Mouse (Mus musculus) gastrocnemius, postnatal 36 days (tissue): ENCODE data around the gene Sdccag8. TPM values are rescaled to one million over a fixed set of nuclear protein-coding genes. Genes with fewer than 3 reads are reported as not detected.
"Not testable (repeated sequence)": the region's sequence is repeated elsewhere in the genome, so short reads cannot be mapped to it uniquely, and the experiment has no call there.

Source experiments
- DNase-seq, 2 experiments: peaks; one replicate each; pipeline ENCODE4 v3.0.0; 2022
- intact Hi-C: fragments of 180-260 bp; cut with DNase I; formaldehyde crosslinking; loops from one replicate; pipeline ENCODE4 v1.15.1; 2025
- total RNA-seq, 2 experiments: library from RNA; stranded (reverse); gene quantifications; 2 replicates each; pipeline ENCODE4 v1.2.3; 2021

Sdccag8 gene
- total RNA-seq, 2 experiments from 2014 or later = 3.0 to 5.7 TPM

- no peak for DNase-seq
- intact Hi-C loops = no loop called here
These were observed 119.7 kb downstream of the Sdccag8 start for GRCm38 (mm10) chr1:176934043-176934762.

DNA sequence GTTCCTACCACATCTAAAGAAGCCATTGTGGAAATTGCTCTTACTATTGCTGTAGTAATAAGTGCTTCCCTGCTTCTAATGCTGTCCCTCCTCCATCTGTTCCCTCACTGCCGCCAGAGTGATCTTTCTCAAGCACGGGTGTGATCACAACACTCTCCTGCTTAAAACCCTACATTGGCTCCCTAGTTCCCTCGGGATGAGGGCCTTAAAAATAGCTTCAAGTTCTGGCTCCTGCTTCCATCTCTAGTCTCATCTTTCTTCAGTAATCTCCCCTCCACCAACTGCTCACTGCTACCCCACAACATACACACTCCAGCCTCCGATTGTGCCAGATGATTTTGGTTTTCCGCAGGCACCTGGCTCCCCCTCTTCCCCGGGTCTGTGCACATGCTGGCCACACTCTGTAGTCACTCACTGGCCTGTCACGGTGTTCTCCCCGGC lies 125.5 kb downstream of the Sdccag8 start:
- DNase-seq = no peak
- intact Hi-C loops = loop anchor here (5.0 kb wide), 1 partner anchor 62 kb away; no protein-coding TSS in a partner anchor

DNA sequence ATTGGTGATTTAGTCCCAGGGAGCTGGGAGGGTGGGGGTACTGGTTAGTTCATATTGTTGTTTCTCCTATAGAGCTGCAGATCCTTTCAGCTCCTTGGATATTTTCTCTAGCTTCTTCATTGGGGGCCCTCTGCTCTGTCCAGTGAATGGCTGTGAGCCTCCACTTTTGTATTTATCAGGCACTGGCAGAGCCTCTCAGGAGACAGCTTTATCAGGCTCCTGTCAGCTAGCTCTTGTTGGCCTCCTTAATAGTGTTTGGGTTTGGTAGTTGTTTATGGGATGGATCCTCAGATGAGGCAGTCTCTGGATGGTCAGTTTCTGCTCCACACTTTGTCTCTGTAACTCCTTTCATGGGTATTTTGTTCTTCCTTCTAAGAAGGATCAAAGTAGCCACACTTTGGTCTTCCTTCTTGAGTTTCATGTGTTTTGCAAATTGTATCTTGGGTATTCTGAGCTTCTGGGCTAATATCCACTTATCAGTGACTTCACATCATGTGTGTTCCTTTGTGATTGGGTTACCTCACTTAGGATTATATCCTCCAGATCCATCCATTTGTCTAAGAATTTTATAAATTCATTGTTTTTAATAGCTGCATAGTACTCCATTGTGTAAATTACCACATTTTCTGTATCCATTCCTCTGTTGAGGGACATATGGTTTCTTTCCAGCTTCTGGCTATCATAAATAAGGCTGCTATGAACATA lies 127.0 kb downstream of the Sdccag8 start:
- DNase-seq, intact Hi-C loops: not testable (repeated sequence)

- intact Hi-C loops = no loop called here
- DNase-seq = no peak
These were observed 128.7 kb downstream of the Sdccag8 start for GRCm38 (mm10) chr1:176943126-176943525.

GRCm38 (mm10) chr1:176943987-176944386 lies 129.5 kb downstream of the Sdccag8 start:
- intact Hi-C loops = no loop called here
- DNase-seq = no peak

GRCm38 (mm10) chr1:176944458-176945174 lies 130.2 kb downstream of the Sdccag8 start:
- no peak for DNase-seq
- intact Hi-C loops = no loop called here

DNA sequence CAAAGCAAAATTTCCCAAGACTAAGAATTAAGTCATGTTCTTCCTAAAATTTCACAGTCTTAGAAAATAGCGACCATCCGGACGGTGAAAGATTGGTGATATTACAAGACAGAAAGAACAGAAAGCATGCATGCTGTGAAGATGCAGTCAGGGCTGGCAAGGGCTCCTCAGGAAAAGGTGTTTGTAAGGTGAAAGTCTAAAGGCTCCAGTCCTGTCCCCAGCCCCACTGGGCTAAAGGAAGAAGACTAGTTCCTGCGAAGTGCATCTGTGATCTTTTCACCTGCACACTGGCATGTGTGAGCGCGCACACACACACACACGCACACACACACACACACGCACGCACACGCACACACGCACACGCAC lies 130.7 kb downstream of the Sdccag8 start:
- intact Hi-C loops = no loop called here
- DNase-seq = no peak

DNA sequence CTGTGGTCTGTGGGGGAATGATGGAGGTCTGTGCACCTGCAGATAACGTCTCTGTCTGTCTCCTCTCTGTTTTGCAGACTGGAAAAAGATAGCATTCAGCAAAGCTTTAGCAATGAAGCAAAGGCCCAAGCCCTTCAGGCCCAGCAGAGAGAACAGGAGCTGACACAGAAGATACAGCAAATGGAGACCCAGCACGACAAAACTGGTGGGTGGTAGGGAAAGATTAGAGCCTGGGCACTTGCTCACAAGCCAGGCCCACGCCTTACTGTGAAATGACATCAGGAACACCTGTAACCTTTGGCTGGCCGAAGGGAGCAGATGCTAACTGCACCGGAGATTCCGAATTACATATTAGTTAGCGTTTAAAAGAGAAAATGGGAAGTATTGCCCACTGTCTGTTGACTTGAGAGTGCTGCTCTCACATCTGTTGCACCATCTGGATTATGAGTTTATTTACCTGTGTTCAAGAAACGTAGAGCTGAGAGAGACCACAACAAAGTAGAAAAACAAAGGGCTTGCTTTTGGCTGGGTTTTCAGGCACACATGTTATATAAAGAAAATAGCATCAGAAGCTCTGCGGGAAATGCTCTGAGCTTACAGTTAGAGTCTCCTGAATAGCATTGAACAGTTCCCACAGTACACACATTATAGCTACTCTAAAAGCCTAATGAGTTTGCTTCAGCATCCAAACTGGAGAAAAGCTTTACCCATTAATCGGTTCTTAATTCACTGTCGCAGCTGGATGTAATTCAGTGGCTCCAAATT lies 131.8 kb downstream of the Sdccag8 start:
- DNase-seq = no peak
- intact Hi-C loops = no loop called here

- intact Hi-C loops = no loop called here
- DNase-seq = no peak
These were observed 132.3 kb downstream of the Sdccag8 start for GRCm38 (mm10) chr1:176946796-176947181.

DNA sequence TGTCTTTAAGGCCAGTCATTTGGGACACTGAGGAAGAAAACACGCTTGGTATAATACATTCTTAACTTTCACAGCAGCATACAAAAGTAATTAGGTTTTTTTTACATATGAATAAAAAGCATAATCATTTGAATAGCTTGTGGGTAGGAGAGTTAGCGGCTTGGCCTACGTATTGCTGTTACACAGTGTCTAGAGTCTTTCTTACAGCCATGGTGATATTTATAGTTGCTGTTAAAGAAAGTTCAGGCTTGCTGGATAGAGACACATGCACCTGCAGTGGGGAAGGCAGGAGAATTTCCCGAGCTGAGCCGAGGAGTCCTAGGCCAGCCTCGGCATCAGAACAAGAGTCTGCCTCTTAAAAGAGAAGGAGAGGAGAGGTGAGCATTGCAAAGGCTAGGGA lies 134.4 kb downstream of the Sdccag8 start:
- intact Hi-C loops = no loop called here
- DNase-seq = no peak

DNA sequence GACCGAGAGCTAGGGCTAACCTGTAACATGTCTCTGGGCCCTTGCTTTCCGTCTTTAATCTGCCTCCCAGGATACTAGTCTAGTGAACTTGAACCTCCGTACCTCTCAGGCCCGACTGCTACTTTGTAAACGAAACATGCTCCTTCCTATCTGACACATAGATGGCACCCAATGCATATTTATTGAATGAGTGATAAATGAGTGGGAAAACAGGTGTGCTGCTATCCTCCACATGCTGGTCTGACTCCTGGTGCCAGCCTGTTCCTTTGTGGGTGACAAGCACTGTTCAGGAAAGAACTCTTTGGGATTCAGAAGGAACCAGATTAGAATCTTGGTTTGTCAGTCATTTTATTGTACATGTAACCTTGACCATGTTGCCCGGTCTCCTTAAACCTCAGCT lies 134.9 kb downstream of the Sdccag8 start:
- DNase-seq = no peak
- intact Hi-C loops = no loop called here

DNA sequence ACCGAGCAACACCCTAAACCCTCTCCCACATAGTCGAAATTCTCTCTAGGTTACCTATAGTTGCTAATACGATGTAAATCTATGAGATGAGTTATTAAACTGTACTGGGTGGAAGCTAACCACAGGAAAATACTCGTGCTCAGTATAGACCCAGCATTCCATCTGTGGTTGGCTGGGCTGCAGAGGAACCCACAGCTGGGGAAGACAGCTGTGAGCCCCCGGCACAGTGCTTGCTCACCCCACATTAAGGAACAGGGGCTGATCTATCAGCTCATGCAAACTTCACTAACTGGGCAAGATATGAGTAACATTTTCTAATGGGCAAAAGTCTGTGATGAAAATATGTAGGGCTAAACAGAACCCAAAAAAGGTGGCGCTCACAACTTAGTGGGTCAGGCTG lies 135.6 kb downstream of the Sdccag8 start:
- DNase-seq = no peak
- intact Hi-C loops = no loop called here

DNA sequence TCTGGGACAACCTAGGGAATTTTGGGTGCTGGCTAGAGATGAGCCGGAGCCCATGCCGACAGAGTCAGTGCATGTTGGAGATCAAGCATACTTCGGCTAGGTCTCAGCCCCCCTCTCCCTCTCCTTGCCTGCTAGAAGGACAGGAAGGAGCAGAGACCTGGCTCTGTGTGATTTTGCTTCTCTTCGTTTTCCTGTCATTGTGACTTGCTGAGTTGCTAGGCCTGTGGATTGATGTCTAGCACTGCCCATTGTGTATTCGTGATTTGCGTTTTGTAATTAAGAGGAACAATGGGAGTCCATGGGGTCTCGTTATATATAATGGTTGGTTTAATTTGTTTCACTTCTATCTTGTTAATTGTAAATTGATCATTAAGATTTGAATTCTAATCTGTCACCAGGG lies 137.4 kb downstream of the Sdccag8 start:
- intact Hi-C loops = no loop called here

DNA sequence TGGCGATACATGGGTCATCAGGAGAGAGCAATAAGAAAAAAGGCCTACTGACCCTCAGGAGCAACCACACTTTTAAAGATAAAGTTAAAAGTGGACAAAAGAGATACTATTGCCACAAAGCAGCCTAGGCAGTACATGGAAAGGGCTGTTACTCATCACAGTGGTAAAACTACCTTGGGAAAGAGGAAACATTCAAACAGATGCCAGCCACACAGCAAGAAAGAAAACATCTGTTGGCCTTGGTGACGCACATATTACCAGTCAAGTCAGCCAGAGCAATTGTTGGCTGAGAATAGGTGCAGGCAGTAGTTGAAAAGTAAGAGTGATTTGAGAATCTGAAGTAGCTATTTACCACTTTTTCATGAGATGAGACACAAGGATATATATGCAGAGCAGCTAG lies 143.9 kb downstream of the Sdccag8 start:
- intact Hi-C loops = no loop called here
- no peak for DNase-seq

More for the DNA sequence above, 137.4 kb downstream of the Sdccag8 start:
- DNase-seq = no peak

GRCm38 (mm10) chr1:176961716-176962115 lies 147.3 kb downstream of the Sdccag8 start:
- intact Hi-C loops = no loop called here
- no peak for DNase-seq

DNA sequence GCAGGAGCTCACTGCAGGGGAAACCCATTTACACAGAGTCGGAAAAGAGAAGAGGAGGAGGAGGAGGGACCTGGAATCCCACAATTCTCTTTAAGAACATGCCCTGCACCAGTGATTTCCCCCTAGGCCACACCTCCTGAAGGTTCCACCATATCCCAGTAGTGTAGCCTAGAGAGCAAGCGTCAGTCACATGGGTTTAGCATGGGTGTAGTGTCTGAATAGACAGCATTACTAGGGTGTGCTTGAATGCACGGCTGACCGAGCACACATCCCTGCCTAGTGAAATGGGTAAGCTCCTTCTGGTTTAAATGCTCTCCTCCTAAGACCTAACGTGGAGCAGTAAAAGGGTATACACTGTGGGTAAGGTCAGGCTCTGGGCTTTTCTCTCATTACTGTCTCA lies 148.4 kb downstream of the Sdccag8 start:
- no peak for DNase-seq
- intact Hi-C loops = no loop called here

- no peak for DNase-seq
- intact Hi-C loops = no loop called here
These were observed 152.8 kb downstream of the Sdccag8 start for GRCm38 (mm10) chr1:176967299-176967698.

- no peak for DNase-seq
- intact Hi-C loops = no loop called here
These were observed 156.4 kb downstream of the Sdccag8 start for GRCm38 (mm10) chr1:176970635-176971478.

DNA sequence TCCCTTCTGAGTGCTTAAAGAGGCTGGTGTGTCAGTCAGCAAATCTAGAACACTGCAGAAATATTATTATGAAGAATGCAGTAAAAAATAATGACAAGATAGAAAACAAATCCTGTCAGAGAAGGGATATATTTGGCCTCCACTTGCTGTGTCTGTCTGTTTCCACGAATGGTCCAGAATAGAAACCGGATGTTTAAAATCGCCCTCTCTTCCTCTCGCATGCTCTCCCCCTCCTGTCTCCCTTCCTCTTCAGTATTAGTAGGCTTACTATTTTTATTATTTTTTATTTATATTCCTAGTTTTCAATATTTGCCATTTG lies 157.0 kb downstream of the Sdccag8 start:
- intact Hi-C loops = no loop called here
- DNase-seq = no peak
